Mouse (Mus musculus) liver, adult 2 months (tissue): ENCODE measurements around the gene Kcnab1.

ENCODE experiments used
- CTCF ChIP-seq: fragments of 200-500 bp; IDR thresholded peaks from 2 replicates; pipeline ENCODE4 v1.5.1; 2011; ENCODE audit warnings: low read depth, low read length, control low read depth
- POLR2A ChIP-seq: fragments of 200-500 bp; IDR thresholded peaks from 2 replicates; pipeline ENCODE4 v1.6.1; 2011; ENCODE audit warnings: low read length, control low read depth; ENCODE audit not compliant: insufficient read depth; ENCODE audit errors: extremely low read depth

GRCm38 (mm10) chr3:65124975-65125374 lies 15.8 kb downstream of the Kcnab1 start:
- TF ChIP-seq POLR2A = no peak
- no peak for TF ChIP-seq CTCF
